Mouse (Mus musculus) embryonic facial prominence, embryonic 13.5 days (tissue): Measurements from ENCODE around the gene Pdcd6ip. TPM values are rescaled to one million over a fixed set of nuclear protein-coding genes. Genes with fewer than 3 reads are reported as not detected.

ENCODE experiments used
- ATAC-seq: fragments of 200-750 bp; cut with Nextera tagmentation; 2 replicates; pipeline ENCODE4 v1.8.0; 2017; ENCODE audit warnings: low read depth; ENCODE audit not compliant: insufficient number of reproducible peaks, insufficient read depth, low FRiP score, low TSS enrichment
- H3K27ac ChIP-seq: fragments of 300-500 bp; sonication (generic); 2 replicates; pipeline ENCODE4 v1.5.1; 2015; ENCODE audit warnings: moderate library complexity, mild to moderate bottlenecking, inconsistent platforms
- H3K27me3 ChIP-seq: fragments of 300-500 bp; sonication (generic); 2 replicates; pipeline ENCODE4 v1.6.1; 2015; ENCODE audit warnings: mild to moderate bottlenecking, inconsistent platforms
- H3K36me3 ChIP-seq: fragments of 300-500 bp; sonication (generic); 2 replicates; pipeline ENCODE4 v1.6.1; 2015; ENCODE audit warnings: mild to moderate bottlenecking, inconsistent platforms
- H3K4me1 ChIP-seq: fragments of 300-500 bp; sonication (generic); 2 replicates; pipeline ENCODE4 v1.6.1; 2015; ENCODE audit warnings: inconsistent platforms
- H3K4me2 ChIP-seq: fragments of 300-500 bp; sonication (generic); 2 replicates; pipeline ENCODE4 v1.6.1; 2015; ENCODE audit warnings: moderate library complexity, mild to moderate bottlenecking, inconsistent platforms
- H3K4me3 ChIP-seq: fragments of 300-500 bp; sonication (generic); 2 replicates; pipeline ENCODE4 v1.5.1; 2015; ENCODE audit warnings: mild to moderate bottlenecking, inconsistent platforms
- H3K9ac ChIP-seq: fragments of 300-500 bp; sonication (generic); 2 replicates; pipeline ENCODE4 v1.6.1; 2015; ENCODE audit warnings: mild to moderate bottlenecking, inconsistent platforms
- H3K9me3 ChIP-seq: fragments of 300-500 bp; sonication (generic); 2 replicates; pipeline ENCODE4 v1.6.1; 2016; ENCODE audit warnings: inconsistent platforms
- WGBS: fragments of 180-500 bp; shearing (Covaris S2); methylation state at CpG from one replicate; pipeline ENCODE4 v1.1.7; 2015; ENCODE audit warnings: mixed read lengths; 5-methylcytosine and 5-hydroxymethylcytosine counted together
- polyA plus RNA-seq: library from polyadenylated mRNA; unstranded; fragments of >200 nt; fragmentation: Nextera tagmentation; extraction: Ambion mirVana; gene quantifications from 2 replicates; pipeline ENCODE4 v1.2.1, GENCODE M21; 2015

Gene Pdcd6ip
- 55.5 and 60.5 TPM in 2 replicates for polyA plus RNA-seq

- Histone ChIP-seq H3K36me3 (peaks cover 2% of the 10 kb centered on the region; the same call in 1 of the 2 replicates), H3K27me3 (no peaks in the 10 kb centered on the region), H3K4me2 (peak within 1 kb of the TSS; percentile 76), H3K9me3 (no peaks in the 10 kb centered on the region), H3K4me3 (peak within 1 kb of the TSS; percentile 98), H3K9ac (peak within 1 kb of the TSS; percentile 97), H3K27ac (peak within 1 kb of the TSS; percentile 86), H3K4me1 (peaks cover 27% of the 10 kb centered on the region)
- WGBS: 1% methylated on average over 73 of the region's 77 CpGs
- ATAC-seq: peak; percentile 85
Observed at GRCm38 (mm10) chr9:113707481-113708360, at the start of gene Pdcd6ip. Gene Pdcd6ip (minus strand): TSS chr9:113708259.

GRCm38 (mm10) chr9:113755888-113756719, 48.0 kb upstream of the Pdcd6ip start:
- H3K27me3 ChIP-seq: no peaks in the 10 kb centered on the region
- H3K4me2 ChIP-seq: no peak overlapping the region
- no peaks in the 10 kb centered on the region for H3K4me1 ChIP-seq
- H3K9me3 ChIP-seq: peaks cover 3% of the 10 kb centered on the region; the same call in 1 of the 2 replicates
- H3K27ac ChIP-seq: no peak overlapping the region
- peaks cover 14% of the 10 kb centered on the region for H3K36me3 ChIP-seq
- WGBS: 87% methylated on average over 15 of the region's 15 CpGs
- no peak for ATAC-seq
- H3K4me3 ChIP-seq: no peak overlapping the region
- no peak overlapping the region for H3K9ac ChIP-seq

- Histone ChIP-seq H3K4me2 (no peak overlapping the region), H3K27me3 (no peaks in the 10 kb centered on the region), H3K27ac (no peak overlapping the region), H3K4me1 (no peaks in the 10 kb centered on the region), H3K36me3 (peaks cover 6% of the 10 kb centered on the region), H3K9ac (no peak overlapping the region), H3K4me3 (no peak overlapping the region), H3K9me3 (no peaks in the 10 kb centered on the region)
- ATAC-seq: no peak
- WGBS: 78% methylated on average over 7 of the region's 7 CpGs
Observed at GRCm38 (mm10) chr9:113749356-113749755, 41.3 kb upstream of the Pdcd6ip start.

- Histone ChIP-seq H3K9ac (no peak overlapping the region), H3K27ac (no peak overlapping the region), H3K27me3 (no peaks in the 10 kb centered on the region), H3K4me1 (peaks cover 12% of the 10 kb centered on the region), H3K4me2 (peak overlapping the region; percentile 91), H3K36me3 (no peaks in the 10 kb centered on the region), H3K4me3 (0 out of 2 replicates have a peak overlapping the region, but pooled peaks have one; percentile 93), H3K9me3 (no peaks in the 10 kb centered on the region)
- WGBS: 60% methylated on average over 3 of the region's 3 CpGs
- ATAC-seq: no peak
Observed at GRCm38 (mm10) chr9:113743291-113743690, 35.2 kb upstream of the Pdcd6ip start.

GRCm38 (mm10) chr9:113742361-113742794, 34.3 kb upstream of the Pdcd6ip start:
- Histone ChIP-seq H3K4me1 (peaks cover 12% of the 10 kb centered on the region), H3K4me3 (peak overlapping the region; percentile 93), H3K27me3 (no peaks in the 10 kb centered on the region), H3K4me2 (peak overlapping the region; percentile 91), H3K27ac (no peak overlapping the region), H3K9me3 (no peaks in the 10 kb centered on the region), H3K36me3 (no peaks in the 10 kb centered on the region), H3K9ac (peak overlapping the region; percentile 91)
- no peak for ATAC-seq
- WGBS: 2% methylated on average over 17 of the region's 17 CpGs

- H3K9ac ChIP-seq: peak overlapping the region; percentile 91
- peak overlapping the region; percentile 93 for H3K4me3 ChIP-seq
- peak; percentile 73 for ATAC-seq
- no peaks in the 10 kb centered on the region for H3K36me3 ChIP-seq
- H3K9me3 ChIP-seq: no peaks in the 10 kb centered on the region
- peak overlapping the region; percentile 86 for H3K27ac ChIP-seq
- peak overlapping the region; percentile 91 for H3K4me2 ChIP-seq
- WGBS: under 1% methylated on average over 64 of the region's 64 CpGs
- H3K27me3 ChIP-seq: no peaks in the 10 kb centered on the region
- H3K4me1 ChIP-seq: peaks cover 12% of the 10 kb centered on the region
Observed at GRCm38 (mm10) chr9:113741637-113742137, 33.6 kb upstream of the Pdcd6ip start.

- Histone ChIP-seq H3K27ac (peak within 1 kb of the TSS; percentile 86), H3K9ac (peak within 1 kb of the TSS; percentile 91), H3K27me3 (no peaks in the 10 kb centered on the region), H3K4me1 (peaks cover 12% of the 10 kb centered on the region), H3K9me3 (no peaks in the 10 kb centered on the region), H3K4me2 (peak within 1 kb of the TSS; percentile 91), H3K4me3 (peak within 1 kb of the TSS; percentile 93), H3K36me3 (no peaks in the 10 kb centered on the region)
- WGBS: 1% methylated on average over 63 of the region's 63 CpGs
- ATAC-seq: peak; percentile 94
Observed at GRCm38 (mm10) chr9:113741108-113741636, 33.1 kb upstream of the Pdcd6ip start, which contains the start of gene Clasp2. Gene Clasp2 (plus strand): TSS chr9:113741473.

GRCm38 (mm10) chr9:113738941-113739340, 30.9 kb upstream of the Pdcd6ip start:
- Histone ChIP-seq H3K4me3 (no peak overlapping the region), H3K9me3 (no peaks in the 10 kb centered on the region), H3K4me2 (no peak overlapping the region), H3K9ac (no peak overlapping the region), H3K27me3 (no peaks in the 10 kb centered on the region), H3K4me1 (peaks cover 12% of the 10 kb centered on the region), H3K36me3 (no peaks in the 10 kb centered on the region), H3K27ac (no peak overlapping the region)
- WGBS: 77% methylated on average over 6 of the region's 6 CpGs
- no peak for ATAC-seq

GRCm38 (mm10) chr9:113738021-113738420, 30.0 kb upstream of the Pdcd6ip start:
- Histone ChIP-seq H3K27me3 (no peaks in the 10 kb centered on the region), H3K9ac (no peak overlapping the region), H3K4me2 (no peak overlapping the region), H3K4me3 (no peak overlapping the region), H3K4me1 (peaks cover 8% of the 10 kb centered on the region), H3K27ac (no peak overlapping the region), H3K36me3 (no peaks in the 10 kb centered on the region), H3K9me3 (no peaks in the 10 kb centered on the region)
- no peak for ATAC-seq
- WGBS: 59% methylated on average over 9 of the region's 9 CpGs

GRCm38 (mm10) chr9:113735920-113736319, 27.9 kb upstream of the Pdcd6ip start:
- H3K27me3 ChIP-seq: no peaks in the 10 kb centered on the region
- H3K4me2 ChIP-seq: no peak overlapping the region
- no peak overlapping the region for H3K9ac ChIP-seq
- 0 out of 2 replicates have a peak, but pooled peaks have one; percentile 56 for ATAC-seq
- no peaks in the 10 kb centered on the region for H3K36me3 ChIP-seq
- no peaks in the 10 kb centered on the region for H3K9me3 ChIP-seq
- H3K4me3 ChIP-seq: no peak overlapping the region
- no peak overlapping the region for H3K27ac ChIP-seq
- H3K4me1 ChIP-seq: peaks cover 7% of the 10 kb centered on the region

- Histone ChIP-seq H3K27me3 (no peaks in the 10 kb centered on the region), H3K4me3 (no peak overlapping the region), H3K4me2 (no peak overlapping the region), H3K4me1 (no peaks in the 10 kb centered on the region), H3K9ac (no peak overlapping the region), H3K9me3 (no peaks in the 10 kb centered on the region), H3K27ac (no peak overlapping the region), H3K36me3 (no peaks in the 10 kb centered on the region)
- WGBS: 80% methylated on average over 3 of the region's 3 CpGs
- ATAC-seq: no peak
Observed at GRCm38 (mm10) chr9:113731540-113731939, 23.5 kb upstream of the Pdcd6ip start.
